Mouse (Mus musculus): ENCODE measurements around the gene Map1s. TPM values are rescaled to one million over a fixed set of nuclear protein-coding genes. Genes with fewer than 3 reads are reported as not detected.
A peak's percentile ranks its signal among the peaks of the same experiment; 100 is the strongest.

Gene Map1s
- total RNA-seq, 4 experiments from 2014 or later: 85.7 to 93.1 (median 88.8) TPM

DNA sequence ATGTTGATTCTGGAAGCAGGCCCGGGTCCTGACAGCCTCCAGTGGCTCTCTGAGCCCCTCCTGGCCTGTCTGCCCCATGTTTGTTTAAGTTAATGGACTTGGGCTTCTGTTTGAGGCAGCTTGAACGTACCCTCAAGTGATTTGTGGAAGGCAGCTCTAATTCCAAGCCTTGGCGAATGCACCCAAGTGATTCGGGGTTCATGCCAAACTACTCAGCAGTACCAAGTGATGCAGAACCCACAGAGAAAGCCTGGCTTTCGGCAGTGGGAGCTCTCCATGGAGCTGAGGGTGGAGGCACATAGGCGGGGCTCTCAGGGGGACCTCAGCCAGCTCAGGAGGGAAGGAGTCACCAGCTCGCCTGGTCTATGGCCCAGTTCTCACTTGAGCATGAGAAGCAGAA is 29.1 kb downstream of the Map1s start:
- DNase-seq (ENCODE audit: low spot score in 2 of 2): no peak

DNA sequence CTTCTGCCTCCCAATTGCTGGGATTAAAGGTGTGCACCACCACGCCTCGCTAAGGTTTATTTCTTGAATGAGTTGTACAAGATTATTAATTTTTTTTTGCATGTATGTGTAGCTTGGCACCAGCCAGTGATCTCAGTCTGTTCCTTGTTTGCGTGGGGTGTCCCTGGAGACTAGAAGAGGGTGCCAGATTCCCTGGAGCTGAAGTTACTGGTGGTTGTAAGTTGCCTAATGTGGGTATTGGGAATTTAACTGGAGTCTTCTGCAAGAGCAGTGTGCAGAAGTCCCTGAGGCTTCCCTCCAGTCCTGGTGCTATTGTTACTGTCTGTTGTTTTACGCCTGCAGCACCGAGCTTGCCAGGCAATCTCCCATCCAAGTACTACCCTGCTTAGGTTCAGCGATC is 31.5 kb downstream of the Map1s start:
- no peak for DNase-seq (ENCODE audit: low spot score in 2 of 2)

DNA sequence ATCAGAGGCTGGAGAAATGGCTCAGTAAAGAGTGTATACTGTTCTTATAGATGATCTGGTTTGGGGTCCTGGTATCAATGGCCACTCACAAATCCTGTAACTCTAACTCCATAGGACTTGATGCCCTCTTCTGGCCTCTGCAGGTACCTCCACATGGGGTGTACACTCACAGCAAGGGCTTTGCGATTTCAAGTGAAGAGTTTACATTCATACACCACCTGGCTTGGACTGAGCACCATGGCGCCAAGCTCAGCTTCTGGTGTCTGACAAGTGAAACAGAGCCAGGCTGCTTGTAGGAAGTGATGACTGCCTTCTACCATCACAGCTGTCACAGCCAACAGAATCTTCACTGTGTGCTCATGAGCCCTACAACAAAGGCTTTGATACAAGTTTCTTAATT is 35.7 kb downstream of the Map1s start:
- no peak for DNase-seq (ENCODE audit: low spot score in 2 of 2)

DNA sequence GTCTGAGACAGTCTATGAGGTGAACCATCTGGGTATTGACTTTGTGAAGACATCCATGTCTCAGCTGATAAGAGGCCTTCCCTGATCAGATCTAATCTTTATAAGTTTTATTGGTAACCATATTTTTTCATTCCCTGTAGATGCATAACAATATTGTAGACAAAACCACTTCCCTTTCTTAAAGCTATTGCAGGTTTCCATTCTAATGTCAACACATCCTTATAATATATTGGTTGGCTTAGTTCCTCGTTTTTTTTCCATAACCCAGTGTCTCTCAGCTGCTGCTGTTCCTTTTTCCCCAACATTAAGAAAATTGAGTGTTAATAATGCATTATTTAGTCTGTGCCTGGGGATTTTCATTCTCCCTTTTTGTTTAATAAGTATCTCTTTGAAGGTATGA is 37.5 kb downstream of the Map1s start:
- no peak for DNase-seq (ENCODE audit: low spot score in 2 of 2)

DNA sequence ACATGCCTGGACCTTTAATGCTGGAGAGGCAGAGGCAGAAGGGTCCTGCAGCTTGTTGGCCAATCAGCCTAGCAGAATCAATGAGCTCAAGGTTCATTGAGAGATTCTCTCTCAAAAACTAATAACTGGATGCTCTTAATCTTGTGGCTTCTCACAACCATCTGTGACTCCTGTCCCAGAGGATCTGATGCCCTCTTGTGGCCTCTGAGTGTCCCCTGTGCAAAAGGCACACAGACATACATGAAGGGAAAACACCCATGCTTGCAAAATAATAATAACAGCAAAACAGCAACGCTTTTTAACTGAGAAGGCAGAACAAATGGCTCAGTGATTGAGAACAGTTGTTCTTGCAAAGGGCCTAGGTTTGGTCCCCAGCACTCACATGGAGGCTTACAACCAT is 44.1 kb downstream of the Map1s start:
- DNase-seq (ENCODE audit: low spot score in 2 of 2): no peak

DNA sequence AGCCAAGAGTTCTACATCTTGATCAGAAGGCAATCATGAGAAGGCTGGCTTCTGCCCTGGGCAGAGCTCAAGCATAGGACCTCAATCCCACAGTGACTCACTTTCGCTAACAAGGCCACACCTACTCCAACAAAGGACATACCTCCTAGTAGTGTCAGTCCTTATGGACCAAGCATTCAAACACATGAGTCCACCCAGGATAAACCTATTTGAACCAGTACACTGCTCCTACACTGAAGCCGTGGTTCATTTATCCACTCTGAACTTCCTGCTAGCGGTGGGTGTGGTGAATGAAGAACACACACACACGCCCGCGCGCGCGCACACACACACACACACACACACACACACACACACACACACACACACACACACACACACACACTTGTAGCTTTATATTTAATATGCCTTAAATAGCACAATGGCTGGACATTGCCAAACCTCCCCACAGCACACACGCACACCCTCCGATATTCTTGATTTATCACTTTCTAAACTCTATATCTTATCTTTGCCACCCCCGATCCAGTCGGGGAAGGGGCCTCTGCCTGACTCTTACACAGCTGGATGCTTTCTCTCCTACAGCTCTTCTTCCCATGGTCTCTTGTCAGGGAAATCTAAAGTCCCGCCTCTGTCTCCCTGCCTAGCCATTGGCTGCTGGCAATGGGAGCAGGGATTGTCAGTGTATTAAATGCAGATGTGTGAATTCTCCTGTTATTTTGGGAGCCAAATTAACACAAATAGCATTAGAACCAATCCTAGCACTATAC is 55.2 kb downstream of the Map1s start:
- DNase-seq (ENCODE audit: low spot score in 2 of 2): no peak

DNA sequence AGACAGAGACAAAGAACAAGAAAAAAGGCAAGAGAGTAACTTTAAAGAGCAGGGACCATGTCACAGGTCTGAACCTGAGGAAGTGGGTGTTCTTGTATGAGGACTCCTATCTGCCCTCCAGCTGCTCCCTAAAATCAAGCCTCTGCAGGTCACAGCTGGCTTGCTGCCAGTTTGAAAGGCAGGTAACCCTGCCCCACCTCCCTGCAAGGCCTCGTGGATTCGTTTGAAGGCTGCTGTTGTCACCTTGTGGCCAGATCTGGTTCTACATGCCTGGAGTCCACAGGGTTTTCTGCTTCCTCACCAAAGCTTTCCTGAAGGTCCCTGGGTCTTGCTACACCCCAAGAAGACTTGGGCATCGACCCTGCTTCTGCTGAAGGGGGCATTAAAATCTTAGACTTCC is 58.4 kb downstream of the Map1s start:
- peak in 1 of 2 experiments; percentile 11 for DNase-seq (ENCODE audit: low spot score in 2 of 2)

DNA sequence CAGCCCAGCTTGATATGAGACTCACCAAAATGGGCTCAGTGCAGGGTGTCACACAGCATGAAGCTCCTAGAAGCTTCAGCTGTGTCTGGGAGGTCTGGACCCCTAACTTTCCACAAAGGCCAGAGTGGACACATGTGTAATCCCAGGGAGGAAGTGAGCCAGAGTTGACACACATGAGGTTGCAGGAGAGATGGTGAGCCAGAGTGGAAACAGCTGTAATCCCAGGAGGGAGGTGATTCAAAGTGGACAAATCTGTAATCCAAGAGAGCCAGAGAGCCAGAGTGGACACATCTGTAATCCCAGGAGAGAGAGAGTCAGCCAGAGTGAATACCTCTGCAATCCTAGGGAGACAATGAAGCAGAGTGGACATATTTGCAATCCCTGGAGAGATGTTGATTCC is 59.1 kb downstream of the Map1s start:
- DNase-seq (ENCODE audit: low spot score in 2 of 2): no peak

Small RNA genes lying within 50 kb of the gene (microRNA-seq; reads per million reads assigned to microRNA genes)
- gene Mir1969 (3.5 to 6.1 reads per million in 2 experiments), gene Mir7067 (0.64 to 2.3 reads per million in 2 experiments)

Other genes starting within 250 kb of the Map1s start
- 10 to 100 TPM; 19.8 to 34.7 (median 23.3) TPM for gene Pgpep1, start 245.5 kb upstream of the Map1s start, total RNA-seq (2022)
- gene Lsm4, start 232.7 kb upstream of the Map1s start, total RNA-seq (2022): 10 to 100 TPM; 57.1 to 66.2 (median 64.1) TPM
- gene Jund, start 207.0 kb upstream of the Map1s start, total RNA-seq (2022): 100 to 1,000 TPM; 149 to 190 (median 160) TPM
- gene Iqcn, start 202.5 kb upstream of the Map1s start, total RNA-seq (2022): under 1 TPM in 2 of 4 experiments, not detected in 2; 0.14 to 0.16 TPM
- not detected for gene Gm3336, start 187.4 kb upstream of the Map1s start, total RNA-seq (2022)
- 1 to 10 TPM; 1.1 to 2.9 (median 1.5) TPM for gene Pde4c, start 182.2 kb upstream of the Map1s start, total RNA-seq (2022)
- gene Rab3a, start 151.3 kb upstream of the Map1s start, total RNA-seq (2022): 100 to 1,000 TPM; 732 to 771 (median 756) TPM
- 10 to 100 TPM; 30.3 to 38.5 (median 31.7) TPM for gene Mpv17l2, start 145.0 kb upstream of the Map1s start, total RNA-seq (2022)
- 100 to 1,000 TPM; 145 to 157 (median 153) TPM for gene Pik3r2, start 129.2 kb upstream of the Map1s start, total RNA-seq (2022)
- 100 to 1,000 TPM; 340 to 427 (median 396) TPM for gene Mast3, start 100.9 kb upstream of the Map1s start, total RNA-seq (2022)
- gene Il12rb1, start 97.5 kb upstream of the Map1s start, total RNA-seq (2022): 1 to 10 TPM in 1 of 4 experiments, under 1 TPM in 3; 0.83 to 1.1 (median 0.85) TPM
- 10 to 100 TPM; 14.8 to 25.8 (median 21.3) TPM for gene Arrdc2, start 66.2 kb upstream of the Map1s start, total RNA-seq (2022)
- gene Kcnn1, start 42.7 kb upstream of the Map1s start, total RNA-seq (2022): 10 to 100 TPM; 16.5 to 20.0 (median 16.6) TPM
- gene Ccdc124, start 32.0 kb upstream of the Map1s start, total RNA-seq (2022): 10 to 100 TPM; 69.8 to 87.9 (median 78.7) TPM
- 10 to 100 TPM; 10.5 to 12.3 (median 11.0) TPM for gene Slc5a5, start 13.2 kb upstream of the Map1s start, total RNA-seq (2022)
- 100 to 1,000 TPM; 619 to 893 (median 714) TPM for gene Rpl18a, start 8.5 kb upstream of the Map1s start, total RNA-seq (2022)